Mouse (Mus musculus) hindbrain, embryonic 12.5 days (tissue): ENCODE data around the gene Gm21854. TPM values are rescaled to one million over a fixed set of nuclear protein-coding genes. Genes with fewer than 3 reads are reported as not detected.
"Not testable (repeated sequence)": the region's sequence is repeated elsewhere in the genome, so short reads cannot be mapped to it uniquely, and the experiment has no call there.

Experiments used
- ATAC-seq: fragments of 200-750 bp; cut with Nextera tagmentation; 2 replicates; pipeline ENCODE4 v1.8.0; 2017; ENCODE audit warnings: moderate TSS enrichment; ENCODE audit not compliant: low FRiP score
- H3K27ac ChIP-seq: fragments of 300-500 bp; sonication (generic); 2 replicates; pipeline ENCODE4 v1.5.1; 2016; ENCODE audit warnings: mild to moderate bottlenecking
- H3K27me3 ChIP-seq: fragments of 300-500 bp; sonication (generic); 2 replicates; pipeline ENCODE4 v1.6.1; 2016; ENCODE audit warnings: mild to moderate bottlenecking
- H3K36me3 ChIP-seq: fragments of 300-500 bp; sonication (generic); 2 replicates; pipeline ENCODE4 v1.6.1; 2016; ENCODE audit warnings: mild to moderate bottlenecking
- H3K4me1 ChIP-seq: fragments of 300-500 bp; sonication (generic); 2 replicates; pipeline ENCODE4 v1.6.1; 2016
- H3K4me2 ChIP-seq: fragments of 300-500 bp; sonication (generic); replicated peaks from 2 replicates; pipeline ENCODE4 v1.6.1; 2016; ENCODE audit warnings: mild to moderate bottlenecking
- H3K4me3 ChIP-seq: fragments of 300-500 bp; sonication (generic); 2 replicates; pipeline ENCODE4 v1.5.1; 2016; ENCODE audit warnings: mild to moderate bottlenecking
- H3K9ac ChIP-seq: fragments of 300-500 bp; sonication (generic); 2 replicates; pipeline ENCODE4 v1.6.1; 2016; ENCODE audit warnings: mild to moderate bottlenecking, moderate library complexity
- H3K9me3 ChIP-seq: fragments of 300-500 bp; sonication (generic); replicated peaks from 2 replicates; pipeline ENCODE4 v1.6.1; 2016; ENCODE audit warnings: mild to moderate bottlenecking
- polyA plus RNA-seq: library from polyadenylated mRNA; unstranded; fragments of >200 nt; fragmentation: Nextera tagmentation; extraction: Ambion mirVana; gene quantifications from 2 replicates; pipeline ENCODE4 v1.2.1, GENCODE M21; 2016

Gm21854 gene
- polyA plus RNA-seq, result not detected in 2 replicates

DNA sequence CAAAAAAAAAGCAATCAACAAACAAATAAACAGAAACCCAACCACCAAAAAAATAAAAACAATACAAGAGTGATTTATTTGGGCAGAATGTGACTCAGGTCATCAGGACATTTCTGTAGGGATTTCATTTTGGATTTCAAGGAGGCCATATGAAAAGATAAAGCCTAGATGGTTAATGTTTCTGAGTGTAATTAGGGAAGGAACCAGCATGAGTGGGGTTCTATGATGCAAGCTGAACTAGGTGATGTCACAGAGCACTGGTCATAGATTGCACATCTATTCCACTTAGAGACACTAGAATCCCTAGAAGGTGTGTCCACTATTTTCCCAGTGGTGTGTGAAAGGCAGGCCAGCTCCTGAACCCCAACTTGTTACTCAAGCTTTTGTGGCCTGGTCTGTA, at the start of gene Gm21854:
Gene Gm21854 (plus strand): TSS at position 301 of the 400 bp plus-strand sequence.
- not testable (repeated sequence) for H3K27me3 ChIP-seq, H3K9ac ChIP-seq, H3K27ac ChIP-seq, H3K4me3 ChIP-seq, H3K4me1 ChIP-seq, H3K36me3 ChIP-seq, H3K4me2 ChIP-seq, ATAC-seq, H3K9me3 ChIP-seq

Other genes starting within 250 kb of the Gm21854 start
- not detected in 2 replicates for gene Gm20914, start 69.0 kb downstream of the Gm21854 start, polyA plus RNA-seq
- gene Gm28171, start 136.4 kb downstream of the Gm21854 start, polyA plus RNA-seq, result not detected in 2 replicates